Mouse (Mus musculus) testis, adult 2 months (tissue): ENCODE results near the gene Cryzl2. TPM values are rescaled to one million over a fixed set of nuclear protein-coding genes. Genes with fewer than 3 reads are reported as not detected.

ENCODE experiments used
- H3K27ac ChIP-seq: fragments of 200-500 bp; 2 replicates; pipeline ENCODE4 v1.5.1; 2012; ENCODE audit warnings: low read depth, low read length; ENCODE audit not compliant: control insufficient read depth, insufficient read depth
- H3K27me3 ChIP-seq: fragments of 200-500 bp; 2 replicates; pipeline ENCODE4 v1.6.1; 2012; ENCODE audit warnings: mild to moderate bottlenecking, low read length, moderate library complexity; ENCODE audit not compliant: control insufficient read depth, insufficient read depth
- H3K36me3 ChIP-seq: fragments of 200-500 bp; 2 replicates; pipeline ENCODE4 v1.6.1; 2012; ENCODE audit warnings: mild to moderate bottlenecking, low read length; ENCODE audit not compliant: control insufficient read depth, insufficient read depth
- H3K4me1 ChIP-seq: fragments of 200-500 bp; 2 replicates; pipeline ENCODE4 v1.6.1; 2012; ENCODE audit warnings: low read length; ENCODE audit not compliant: control insufficient read depth, insufficient read depth
- H3K4me3 ChIP-seq: fragments of 200-500 bp; 2 replicates; pipeline ENCODE4 v1.5.1; 2012; ENCODE audit warnings: low read depth, mild to moderate bottlenecking, low read length, moderate library complexity, mixed read lengths; ENCODE audit not compliant: control insufficient read depth
- CTCF ChIP-seq: fragments of 200-500 bp; IDR thresholded peaks from 2 replicates; pipeline ENCODE4 v1.5.1; 2012; ENCODE audit warnings: low read depth, mild to moderate bottlenecking, inconsistent platforms, low read length, moderate library complexity; ENCODE audit not compliant: control insufficient read depth, insufficient read depth, insufficient replicate concordance
- POLR2A ChIP-seq: fragments of 200-500 bp; IDR thresholded peaks from 2 replicates; pipeline ENCODE4 v1.6.1; 2012; ENCODE audit warnings: low read depth, mild to moderate bottlenecking, inconsistent platforms, low read length, moderate library complexity; ENCODE audit not compliant: control insufficient read depth
- polyA plus RNA-seq: library from polyadenylated mRNA; depleted of rRNA; stranded (reverse); fragments of >200 nt; gene quantifications from 2 replicates; pipeline ENCODE4 v1.2.3, GENCODE M21; 2012

Cryzl2 gene
- polyA plus RNA-seq, 1 experiment = 5.5 TPM

DNA sequence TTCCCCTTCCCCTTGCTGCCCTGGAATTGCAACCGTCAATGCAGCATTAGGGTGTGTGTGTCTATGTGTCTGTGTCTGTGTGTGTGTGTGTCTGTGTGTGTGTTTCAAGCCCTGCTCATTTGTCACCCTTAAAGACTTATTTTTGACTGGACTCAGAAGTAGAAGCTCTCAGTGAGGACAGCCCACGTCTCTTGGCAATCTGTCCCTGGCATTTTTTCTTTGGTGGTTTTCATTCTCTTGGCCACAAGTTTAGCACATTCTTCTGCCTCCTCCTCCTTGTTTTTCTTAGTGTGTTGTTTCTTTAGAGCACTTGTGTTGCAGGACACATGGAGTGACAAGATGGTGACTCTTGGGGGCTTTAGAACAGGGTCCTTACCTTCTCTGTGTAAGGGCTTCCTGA is 17.9 kb downstream of the Cryzl2 start:
- H3K27ac ChIP-seq = no peak overlapping the region
- no peaks in the 10 kb centered on the region; the same call in 1 of the 2 replicates for H3K4me1 ChIP-seq
- H3K4me3 ChIP-seq = no peak overlapping the region
- no peaks in the 10 kb centered on the region for H3K27me3 ChIP-seq
- no peak for TF ChIP-seq POLR2A
- TF ChIP-seq CTCF = no peak
- no peaks in the 10 kb centered on the region for H3K36me3 ChIP-seq

DNA sequence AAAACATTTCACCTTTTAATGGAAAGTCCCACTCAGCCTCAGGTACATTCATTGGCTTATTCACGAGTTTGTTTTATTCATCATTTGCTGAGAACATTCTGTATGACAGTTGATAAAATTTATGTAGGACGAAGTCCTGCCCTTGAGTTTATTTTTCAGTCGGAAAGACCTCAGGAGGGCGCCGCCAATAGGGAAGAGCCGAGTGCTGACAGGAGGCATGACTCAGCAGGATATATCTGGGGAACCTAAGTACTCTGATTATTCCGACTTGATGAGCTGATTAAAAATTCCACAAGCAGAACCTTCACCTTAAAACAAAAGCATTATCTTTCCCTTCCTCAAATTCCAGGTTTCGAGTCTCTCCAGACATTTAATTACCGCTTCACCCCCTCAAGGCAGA is 21.7 kb downstream of the Cryzl2 start:
- no peak overlapping the region for H3K4me3 ChIP-seq
- H3K27me3 ChIP-seq = no peaks in the 10 kb centered on the region
- H3K4me1 ChIP-seq = no peaks in the 10 kb centered on the region; the same call in 1 of the 2 replicates
- H3K36me3 ChIP-seq = no peaks in the 10 kb centered on the region
- no peak overlapping the region for H3K27ac ChIP-seq
- no peak for TF ChIP-seq POLR2A
- TF ChIP-seq CTCF = no peak

DNA sequence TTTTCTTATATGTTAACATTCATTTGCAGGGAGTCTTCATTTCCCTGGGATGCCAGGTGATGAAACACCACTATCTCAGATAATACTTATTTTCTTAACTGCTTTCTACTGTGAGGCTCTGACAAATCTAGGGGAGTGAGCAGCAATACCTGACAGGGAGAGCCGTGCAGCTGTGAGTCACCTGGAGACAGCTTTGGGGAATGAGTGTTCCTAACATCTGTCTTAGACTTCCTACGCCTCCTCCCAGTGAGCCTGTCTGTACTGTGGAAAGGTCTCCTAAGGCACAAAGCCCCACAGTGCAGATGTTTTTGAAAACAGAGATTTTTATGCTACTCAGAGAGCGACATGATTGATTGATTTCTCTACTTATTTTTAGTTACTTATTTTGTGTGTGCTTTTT is 22.5 kb downstream of the Cryzl2 start:
- no peak for TF ChIP-seq CTCF
- TF ChIP-seq POLR2A = no peak
- Histone ChIP-seq H3K4me1 (no peaks in the 10 kb centered on the region; the same call in 1 of the 2 replicates), H3K36me3 (no peaks in the 10 kb centered on the region), H3K4me3 (no peak overlapping the region), H3K27ac (no peak overlapping the region), H3K27me3 (no peaks in the 10 kb centered on the region)

DNA sequence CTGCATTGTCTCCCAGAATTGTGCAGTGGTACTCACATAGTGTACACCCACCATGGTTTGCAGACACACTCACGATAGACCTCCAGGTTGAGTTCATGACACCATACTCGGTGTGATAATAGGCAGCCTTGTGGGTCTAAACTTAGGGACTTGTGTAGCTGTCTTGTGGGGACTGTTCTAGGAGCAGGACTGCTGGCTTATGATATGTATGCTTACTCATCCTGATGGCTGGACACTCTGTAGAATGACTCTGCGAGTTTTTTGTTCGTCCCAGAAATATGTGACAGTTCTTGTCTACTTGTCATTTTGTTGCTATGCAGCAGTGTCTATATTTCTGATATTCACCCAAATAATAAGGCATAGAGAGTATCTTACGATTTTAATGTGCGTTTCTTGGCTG is 23.3 kb downstream of the Cryzl2 start:
- no peaks in the 10 kb centered on the region for H3K36me3 ChIP-seq
- no peaks in the 10 kb centered on the region for H3K27me3 ChIP-seq
- no peak overlapping the region for H3K4me3 ChIP-seq
- no peaks in the 10 kb centered on the region; the same call in 1 of the 2 replicates for H3K4me1 ChIP-seq
- H3K27ac ChIP-seq = no peak overlapping the region
- TF ChIP-seq CTCF = no peak

DNA sequence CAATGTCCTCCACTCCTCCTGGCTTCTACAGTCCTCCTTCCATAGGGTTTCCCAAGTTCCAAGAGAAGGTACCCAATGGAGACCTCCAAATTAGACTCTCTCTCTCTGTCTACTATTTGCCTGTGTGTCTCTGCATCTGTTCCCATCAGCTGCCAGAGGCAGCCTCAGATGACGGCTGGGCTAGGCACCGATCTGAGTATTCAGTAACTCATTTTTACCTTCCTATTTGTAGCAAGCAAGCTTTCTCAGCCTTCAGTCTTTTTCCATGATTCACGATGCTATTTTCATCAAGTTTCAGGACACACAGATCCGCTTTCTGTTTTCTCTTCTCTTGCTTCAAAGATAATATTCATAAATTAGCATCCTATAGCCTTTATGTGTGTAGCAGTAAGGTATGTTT is 25.8 kb downstream of the Cryzl2 start:
- Histone ChIP-seq H3K4me3 (no peak overlapping the region), H3K4me1 (no peaks in the 10 kb centered on the region), H3K27me3 (no peaks in the 10 kb centered on the region), H3K36me3 (no peaks in the 10 kb centered on the region), H3K27ac (no peak overlapping the region)
- TF ChIP-seq POLR2A (no peak), CTCF (no peak)

DNA sequence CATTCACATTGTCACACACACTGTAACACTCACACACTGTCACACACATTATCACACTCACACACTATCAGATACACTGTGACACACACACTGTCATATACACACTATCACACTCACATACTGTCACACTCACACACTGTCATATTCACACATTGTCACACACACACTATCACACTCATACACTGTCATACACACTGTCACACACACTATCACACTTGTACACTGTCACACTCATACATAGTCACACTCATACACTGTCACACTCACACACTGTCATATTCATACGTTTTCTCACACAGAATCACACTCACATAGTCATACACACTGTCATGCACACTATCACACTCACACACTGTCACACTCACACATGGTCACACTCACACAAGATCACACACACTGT is 42.3 kb downstream of the Cryzl2 start:
- H3K27ac ChIP-seq = no peak overlapping the region
- TF ChIP-seq CTCF (no peak), POLR2A (no peak)
- no peaks in the 10 kb centered on the region for H3K4me1 ChIP-seq
- H3K4me3 ChIP-seq = no peak overlapping the region
- no peaks in the 10 kb centered on the region for H3K27me3 ChIP-seq
- H3K36me3 ChIP-seq = no peaks in the 10 kb centered on the region

DNA sequence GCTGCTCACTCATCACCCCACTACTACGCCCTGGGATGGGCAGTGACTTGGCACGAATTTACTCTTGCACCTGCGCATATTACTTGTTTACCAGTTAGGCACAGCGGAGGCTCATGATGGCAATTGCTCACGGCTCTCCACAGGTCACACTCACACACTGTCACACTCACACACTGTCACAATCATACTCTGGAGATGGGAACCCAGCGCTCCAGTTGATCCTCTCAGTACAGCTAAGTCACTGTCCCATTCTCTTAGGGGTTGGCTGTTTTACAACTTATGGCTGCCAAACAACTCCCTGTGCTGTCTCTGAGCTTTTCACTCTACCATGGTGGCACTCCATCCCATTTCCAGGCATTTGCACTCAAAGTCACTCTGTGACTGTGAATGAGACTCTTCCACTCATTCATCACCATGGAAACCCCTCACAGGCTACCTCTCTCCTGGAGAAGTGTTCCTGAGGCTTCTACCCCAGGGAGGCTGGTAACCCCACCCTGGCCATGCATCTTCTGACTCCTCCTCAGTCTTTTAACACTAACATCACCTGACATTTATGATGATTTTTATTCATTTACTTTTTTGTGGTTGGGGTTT is 43.1 kb downstream of the Cryzl2 start:
- TF ChIP-seq POLR2A (no peak), CTCF (no peak)
- Histone ChIP-seq H3K4me1 (no peaks in the 10 kb centered on the region), H3K36me3 (no peaks in the 10 kb centered on the region), H3K4me3 (no peak overlapping the region), H3K27me3 (no peaks in the 10 kb centered on the region), H3K27ac (no peak overlapping the region)

DNA sequence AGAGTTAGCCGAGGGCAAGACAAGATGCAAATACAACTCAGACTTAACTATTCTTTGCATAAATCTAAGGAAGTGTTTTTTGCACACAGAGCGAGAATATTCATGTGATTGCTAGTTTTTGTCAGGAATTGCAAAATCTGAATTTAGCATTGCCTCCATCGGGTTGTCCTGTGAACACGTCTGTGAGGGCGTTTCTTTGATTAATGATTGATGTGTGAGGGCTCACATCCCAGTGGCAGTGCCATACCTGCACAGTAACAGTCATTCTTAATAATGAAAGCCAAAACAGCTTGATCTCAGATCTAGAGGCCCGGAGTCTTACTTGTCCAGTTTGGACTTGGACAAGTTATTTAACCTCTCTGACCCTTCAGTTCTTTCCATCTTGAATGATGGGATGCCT is 44.7 kb downstream of the Cryzl2 start:
- H3K4me1 ChIP-seq = no peaks in the 10 kb centered on the region
- no peak for TF ChIP-seq CTCF
- TF ChIP-seq POLR2A = no peak
- H3K27ac ChIP-seq = no peak overlapping the region
- H3K4me3 ChIP-seq = no peak overlapping the region
- H3K27me3 ChIP-seq = no peaks in the 10 kb centered on the region
- H3K36me3 ChIP-seq = no peaks in the 10 kb centered on the region
